Mouse (Mus musculus) small intestine, adult 2 months (tissue): ENCODE results near the gene Zfp93. TPM values are rescaled to one million over a fixed set of nuclear protein-coding genes. Genes with fewer than 3 reads are reported as not detected.

Source experiments
- H3K27ac ChIP-seq: fragments of 200-500 bp; 2 replicates; pipeline ENCODE4 v1.5.1; 2012; ENCODE audit warnings: low read depth, low read length, control low read depth, inconsistent platforms; ENCODE audit not compliant: insufficient read depth
- H3K27me3 ChIP-seq: fragments of 200-500 bp; 2 replicates; pipeline ENCODE4 v1.6.1; 2012; ENCODE audit warnings: mild to moderate bottlenecking, moderate library complexity, low read length, inconsistent platforms; ENCODE audit not compliant: control insufficient read depth, insufficient read depth
- H3K36me3 ChIP-seq: fragments of 200-500 bp; 2 replicates; pipeline ENCODE4 v1.6.1; 2012; ENCODE audit warnings: mild to moderate bottlenecking, low read length, control low read depth, inconsistent platforms; ENCODE audit not compliant: control insufficient read depth, insufficient read depth
- H3K4me1 ChIP-seq: fragments of 200-500 bp; 2 replicates; pipeline ENCODE4 v1.6.1; 2012; ENCODE audit warnings: low read length, inconsistent platforms, mixed read lengths; ENCODE audit not compliant: control insufficient read depth, insufficient read depth, insufficient read length
- H3K4me3 ChIP-seq: fragments of 200-500 bp; 2 replicates; pipeline ENCODE4 v1.5.1; 2012; ENCODE audit warnings: low read depth, mild to moderate bottlenecking, control low read depth, inconsistent platforms, low read length, moderate library complexity
- CTCF ChIP-seq: fragments of 200-500 bp; IDR thresholded peaks from 2 replicates; pipeline ENCODE4 v1.5.1; 2012; ENCODE audit warnings: low read depth, mild to moderate bottlenecking, control low read depth, inconsistent platforms, low read length, moderate library complexity, mixed read lengths; ENCODE audit not compliant: insufficient replicate concordance, insufficient read length; ENCODE audit errors: extremely low read depth
- POLR2A ChIP-seq: fragments of 200-500 bp; IDR thresholded peaks from 2 replicates; pipeline ENCODE4 v1.6.1; 2012; ENCODE audit warnings: low read depth, mild to moderate bottlenecking, control low read depth, inconsistent platforms, low read length, moderate library complexity
- WGBS: fragments of 180-500 bp; shearing (Covaris S2); methylation state at CpG from one replicate; pipeline ENCODE4 v1.1.7; 2018; 5-methylcytosine and 5-hydroxymethylcytosine counted together
- polyA plus RNA-seq: library from polyadenylated mRNA; depleted of rRNA; stranded (reverse); fragments of >200 nt; gene quantifications from 2 replicates; pipeline ENCODE4 v1.2.3, GENCODE M21; 2012

The Zfp93 gene
- polyA plus RNA-seq, 1 experiment, result 0.55 TPM

GRCm38 (mm10) chr7:24280858-24281145 is 10.6 kb downstream of the Zfp93 start:
- Histone ChIP-seq H3K27me3 (no peaks in the 10 kb centered on the region), H3K36me3 (no peaks in the 10 kb centered on the region), H3K4me1 (no peaks in the 10 kb centered on the region), H3K27ac (no peak overlapping the region), H3K4me3 (no peak overlapping the region)
- TF ChIP-seq POLR2A (no peak), CTCF (no peak)
- 54% methylated on average over 4 of the region's 4 CpGs for WGBS

GRCm38 (mm10) chr7:24286090-24286489 is 15.9 kb downstream of the Zfp93 start:
- H3K36me3 ChIP-seq, result 0 out of 2 replicates have a peak, but pooled peaks cover 1% of the 10 kb centered on the region
- H3K4me1 ChIP-seq, result no peaks in the 10 kb centered on the region
- H3K4me3 ChIP-seq, result no peak overlapping the region
- no peak overlapping the region for H3K27ac ChIP-seq
- 47% methylated on average over 4 of the region's 4 CpGs for whole genome bisulfite sequencing
- no peaks in the 10 kb centered on the region for H3K27me3 ChIP-seq
- TF ChIP-seq CTCF, result peak; percentile 44; the same call in 1 of the 2 replicates
- TF ChIP-seq POLR2A, result no peak

DNA sequence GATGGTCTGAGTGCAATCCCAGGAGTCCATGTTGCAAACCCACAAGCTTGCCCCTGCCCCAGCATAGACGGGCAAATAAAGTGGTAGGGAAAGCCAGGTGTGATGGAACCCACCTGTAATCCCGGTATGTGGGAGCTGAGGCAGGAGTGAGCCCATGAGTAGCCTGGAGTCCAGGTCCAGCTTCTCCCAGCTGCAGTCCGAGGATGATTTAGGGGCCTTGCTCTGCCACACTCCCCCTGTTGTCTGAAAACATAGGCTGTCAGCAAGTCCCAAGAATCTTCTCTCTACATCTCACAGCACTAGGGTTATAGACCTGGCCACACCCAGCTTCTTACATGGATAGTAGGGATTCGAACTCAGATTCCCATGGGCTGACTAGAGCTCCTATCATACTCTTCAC is 16.7 kb downstream of the Zfp93 start:
- H3K27ac ChIP-seq, result no peak overlapping the region
- H3K4me3 ChIP-seq, result no peak overlapping the region
- 69% methylated on average over 4 of the region's 4 CpGs for WGBS
- H3K27me3 ChIP-seq, result no peaks in the 10 kb centered on the region
- TF ChIP-seq CTCF (no peak), POLR2A (no peak)
- H3K4me1 ChIP-seq, result no peaks in the 10 kb centered on the region
- H3K36me3 ChIP-seq, result peaks cover 3% of the 10 kb centered on the region; the same call in 1 of the 2 replicates

DNA sequence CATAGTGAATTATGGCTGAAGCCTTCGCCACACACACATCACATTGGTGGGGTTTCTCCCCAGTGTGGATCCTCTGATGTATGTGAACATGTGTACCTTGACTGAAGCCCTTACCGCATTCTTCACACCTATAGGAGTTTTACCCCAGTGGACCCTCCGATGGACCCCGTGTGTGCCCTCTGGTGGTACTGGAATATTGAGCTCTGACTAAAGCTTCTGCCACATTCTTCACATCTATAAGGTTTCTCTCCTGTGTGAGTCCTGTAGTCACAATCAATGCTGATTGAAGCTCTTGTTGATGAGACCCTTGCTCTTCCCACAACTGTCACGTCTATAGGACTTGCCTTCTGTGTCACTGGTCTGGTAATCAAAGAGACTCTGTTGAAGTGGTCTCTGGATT is 17.4 kb downstream of the Zfp93 start:
- H3K4me1 ChIP-seq, result no peaks in the 10 kb centered on the region
- H3K27ac ChIP-seq, result no peak overlapping the region
- TF ChIP-seq POLR2A, result no peak
- TF ChIP-seq CTCF, result no peak
- WGBS, result 84% methylated on average over 5 of the region's 5 CpGs
- no peaks in the 10 kb centered on the region for H3K27me3 ChIP-seq
- H3K36me3 ChIP-seq, result peaks cover 6% of the 10 kb centered on the region; the same call in 1 of the 2 replicates
- no peak overlapping the region for H3K4me3 ChIP-seq

GRCm38 (mm10) chr7:24288512-24288911 is 18.3 kb downstream of the Zfp93 start:
- H3K4me1 ChIP-seq, result no peaks in the 10 kb centered on the region
- H3K27me3 ChIP-seq, result no peaks in the 10 kb centered on the region
- H3K4me3 ChIP-seq, result no peak overlapping the region
- no peak for TF ChIP-seq POLR2A
- TF ChIP-seq CTCF, result no peak
- no peak overlapping the region for H3K27ac ChIP-seq
- 88% methylated on average over 6 of the region's 6 CpGs for WGBS
- H3K36me3 ChIP-seq, result peaks cover 6% of the 10 kb centered on the region; the same call in 1 of the 2 replicates

- peaks cover 6% of the 10 kb centered on the region; the same call in 1 of the 2 replicates for H3K36me3 ChIP-seq
- no peaks in the 10 kb centered on the region for H3K27me3 ChIP-seq
- H3K4me1 ChIP-seq, result no peaks in the 10 kb centered on the region
- TF ChIP-seq CTCF (no peak), POLR2A (no peak)
- 98% methylated on average over 4 of the region's 4 CpGs for WGBS
- no peak overlapping the region for H3K27ac ChIP-seq
- no peak overlapping the region for H3K4me3 ChIP-seq
These were observed 20.0 kb downstream of the Zfp93 start for GRCm38 (mm10) chr7:24290106-24290693.

- H3K4me3 ChIP-seq, result no peak overlapping the region
- peaks cover 8% of the 10 kb centered on the region; the same call in 1 of the 2 replicates for H3K36me3 ChIP-seq
- no peaks in the 10 kb centered on the region for H3K4me1 ChIP-seq
- WGBS, result 91% methylated on average over 27 of the region's 27 CpGs
- no peak overlapping the region for H3K27ac ChIP-seq
- no peaks in the 10 kb centered on the region for H3K27me3 ChIP-seq
- TF ChIP-seq CTCF (no peak), POLR2A (no peak)
These were observed 21.3 kb downstream of the Zfp93 start for GRCm38 (mm10) chr7:24291387-24292090.
